Mouse (Mus musculus) ES-Bruce4 (cell line): ENCODE data around the gene Ccdc106. TPM values are rescaled to one million over a fixed set of nuclear protein-coding genes. Genes with fewer than 3 reads are reported as not detected.

ENCODE experiments used
- H3K27ac ChIP-seq: 2 replicates; pipeline ENCODE4 v1.5.1; 2012; ENCODE audit warnings: low read length, inconsistent platforms; ENCODE audit not compliant: insufficient read depth
- H3K27me3 ChIP-seq: 2 replicates; pipeline ENCODE4 v1.6.1; 2012; ENCODE audit warnings: mild to moderate bottlenecking, low read length, inconsistent platforms; ENCODE audit not compliant: control insufficient read depth, poor library complexity, insufficient read depth, severe bottlenecking
- H3K36me3 ChIP-seq: 2 replicates; pipeline ENCODE4 v1.6.1; 2012; ENCODE audit warnings: inconsistent platforms, mild to moderate bottlenecking, low read length, moderate library complexity; ENCODE audit not compliant: control insufficient read depth, poor library complexity, insufficient read depth, severe bottlenecking
- H3K4me1 ChIP-seq: one replicate; pipeline ENCODE4 v1.8.1; 2011; ENCODE audit warnings: low read length; ENCODE audit not compliant: control insufficient read depth, insufficient read depth
- H3K4me3 ChIP-seq: 2 replicates; pipeline ENCODE4 v1.5.1; 2011; ENCODE audit warnings: low read depth, mild to moderate bottlenecking, low read length
- H3K9ac ChIP-seq: 2 replicates; pipeline ENCODE4 v1.6.1; 2012; ENCODE audit warnings: low read depth, mild to moderate bottlenecking, inconsistent platforms; ENCODE audit not compliant: poor library complexity, severe bottlenecking
- H3K9me3 ChIP-seq: replicated peaks from 2 replicates; pipeline ENCODE4 v1.6.1; 2012; ENCODE audit warnings: mild to moderate bottlenecking, low read length, inconsistent platforms; ENCODE audit not compliant: control insufficient read depth, poor library complexity, insufficient read depth, severe bottlenecking
- CTCF ChIP-seq: IDR thresholded peaks from one replicate; pipeline ENCODE4 v1.8.1; 2011; ENCODE audit warnings: low read depth, low read length
- EP300 ChIP-seq: IDR thresholded peaks from 2 replicates; pipeline ENCODE4 v1.6.1; 2011; ENCODE audit warnings: low read depth, low read length; ENCODE audit not compliant: insufficient read depth
- POLR2A ChIP-seq: IDR thresholded peaks from one replicate; pipeline ENCODE4 v1.8.1; 2011; ENCODE audit warnings: low read length; ENCODE audit not compliant: insufficient read depth
- polyA plus RNA-seq: library from polyadenylated mRNA; stranded (reverse); fragments of >200 nt; gene quantifications from 2 replicates; pipeline ENCODE4 v1.2.4, GENCODE M21; 2011; ENCODE audit warnings: low read depth; ENCODE audit not compliant: missing spikeins, insufficient read depth, insufficient read length

Ccdc106 gene
- polyA plus RNA-seq, 1 experiment, result 5.7 TPM

DNA sequence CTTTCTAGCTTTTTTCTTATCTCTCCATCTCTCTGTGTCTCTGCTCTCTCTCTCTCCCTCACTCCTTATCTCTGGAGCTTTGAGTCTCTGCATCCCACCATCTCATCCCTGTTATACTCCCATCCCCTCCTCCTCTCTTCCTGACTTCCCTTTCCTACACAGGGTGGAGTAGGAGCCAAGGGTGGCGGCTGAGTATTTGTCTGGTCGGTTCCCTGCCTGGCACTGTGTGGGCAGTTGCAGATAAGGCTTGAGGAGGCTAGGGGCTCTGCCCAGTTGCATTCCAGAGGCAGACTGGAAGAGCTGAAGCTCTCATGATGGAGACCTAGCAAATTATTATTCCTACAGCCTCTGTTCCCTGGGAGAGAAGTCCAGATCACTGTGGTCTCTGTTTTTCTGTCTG lies 32.1 kb upstream of the Ccdc106 start:
- H3K36me3 ChIP-seq, result no peaks in the 10 kb centered on the region
- H3K4me3 ChIP-seq, result no peak overlapping the region
- no peaks in the 10 kb centered on the region for H3K4me1 ChIP-seq
- TF ChIP-seq POLR2A (no peak), CTCF (no peak), EP300 (no peak)
- no peaks in the 10 kb centered on the region for H3K9me3 ChIP-seq
- H3K27me3 ChIP-seq, result no peaks in the 10 kb centered on the region
- H3K9ac ChIP-seq, result no peak overlapping the region
- no peak overlapping the region for H3K27ac ChIP-seq

- H3K9me3 ChIP-seq, result no peaks in the 10 kb centered on the region
- no peak overlapping the region for H3K27ac ChIP-seq
- H3K36me3 ChIP-seq, result no peaks in the 10 kb centered on the region
- TF ChIP-seq CTCF (no peak), POLR2A (no peak)
- H3K27me3 ChIP-seq, result no peaks in the 10 kb centered on the region; the same call in 1 of the 2 replicates
- H3K4me3 ChIP-seq, result peak overlapping the region; percentile 54
- H3K4me1 ChIP-seq, result no peaks in the 10 kb centered on the region
- H3K9ac ChIP-seq, result peak overlapping the region; percentile 15; the same call in 1 of the 2 replicates
These were observed 26.9 kb upstream of the Ccdc106 start for GRCm38 (mm10) chr7:4993347-4993998.

DNA sequence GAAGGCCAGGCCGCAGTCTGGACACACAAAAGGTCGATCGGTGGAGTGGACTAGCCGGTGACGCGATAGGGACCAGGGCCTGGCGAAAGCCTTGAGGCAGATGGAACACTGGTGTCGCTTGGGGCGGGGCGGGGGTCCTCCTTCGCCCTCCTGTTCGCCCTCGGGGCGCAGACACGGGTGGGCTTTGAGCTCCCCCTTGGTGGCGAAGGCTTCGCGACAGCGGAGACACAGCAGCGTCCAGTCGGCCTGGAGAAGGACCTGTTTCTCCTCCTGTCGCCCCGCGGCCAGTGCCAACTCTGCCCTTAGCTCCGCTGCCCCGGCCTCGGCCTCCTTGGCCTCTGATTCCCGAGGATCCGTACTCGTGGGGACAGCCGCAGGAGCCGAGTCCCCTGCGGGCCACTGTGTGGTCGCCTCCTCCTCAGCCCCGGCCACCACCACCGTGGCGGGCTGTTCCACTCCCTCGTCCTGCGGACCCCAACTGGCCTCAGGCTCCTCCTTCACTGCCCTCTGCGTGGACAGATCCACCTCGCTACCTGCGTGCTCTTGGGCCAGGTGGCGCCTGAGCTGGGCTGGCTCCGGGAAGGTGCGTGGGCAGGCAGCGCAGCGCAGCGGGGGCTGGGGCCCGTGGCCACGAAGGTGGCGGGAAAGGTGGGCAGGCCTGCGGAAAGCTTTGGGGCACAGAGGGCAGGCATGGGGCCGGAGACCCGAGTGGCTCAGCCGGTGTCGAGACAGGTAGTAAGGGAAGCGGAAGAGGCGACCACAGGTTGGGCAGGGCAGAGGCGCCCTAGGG lies 26.2 kb upstream of the Ccdc106 start:
- Histone ChIP-seq H3K36me3 (no peaks in the 10 kb centered on the region), H3K4me1 (no peaks in the 10 kb centered on the region), H3K27me3 (no peaks in the 10 kb centered on the region; the same call in 1 of the 2 replicates), H3K27ac (no peak overlapping the region), H3K9me3 (no peaks in the 10 kb centered on the region), H3K4me3 (peak overlapping the region; percentile 54), H3K9ac (peak overlapping the region; percentile 15; the same call in 1 of the 2 replicates)
- no peak for TF ChIP-seq POLR2A
- TF ChIP-seq CTCF, result no peak
- TF ChIP-seq EP300, result no peak

- no peaks in the 10 kb centered on the region for H3K9me3 ChIP-seq
These were observed 24.9 kb upstream of the Ccdc106 start for GRCm38 (mm10) chr7:4995268-4996002.

GRCm38 (mm10) chr7:4996003-4996895 lies 24.1 kb upstream of the Ccdc106 start, which contains the start of gene Zfp579:
Gene Zfp579 (minus strand): TSS chr7:4996158.
- Histone ChIP-seq H3K27ac (no peak within 1 kb of the TSS), H3K9me3 (no peaks in the 10 kb centered on the region), H3K36me3 (no peaks in the 10 kb centered on the region), H3K4me3 (peak within 1 kb of the TSS; percentile 92), H3K4me1 (no peaks in the 10 kb centered on the region), H3K27me3 (no peaks in the 10 kb centered on the region; the same call in 1 of the 2 replicates), H3K9ac (peak within 1 kb of the TSS; percentile 73)
- TF ChIP-seq CTCF (no peak), POLR2A (peak; percentile 13), EP300 (0 out of 2 replicates have a peak, but pooled peaks have one; percentile 15)

More at GRCm38 (mm10) chr7:4995268-4996002, 24.9 kb upstream of the Ccdc106 start:
- peak overlapping the region; percentile 92 for H3K4me3 ChIP-seq
- no peak overlapping the region for H3K27ac ChIP-seq
- H3K4me1 ChIP-seq, result no peaks in the 10 kb centered on the region
- no peak for TF ChIP-seq EP300
- H3K27me3 ChIP-seq, result no peaks in the 10 kb centered on the region; the same call in 1 of the 2 replicates
- H3K36me3 ChIP-seq, result no peaks in the 10 kb centered on the region
- peak overlapping the region; percentile 73 for H3K9ac ChIP-seq
